Mouse (Mus musculus) MN1 (cell line): ENCODE data around the gene Vmn2r112.
"Not testable (repeated sequence)": the region's sequence is repeated elsewhere in the genome, so short reads cannot be mapped to it uniquely, and the experiment has no call there.

Experiments used
- DNase-seq: peaks from one replicate; pipeline ENCODE4 v3.0.0-alpha.2; 2016; ENCODE audit warnings: low spot score

Vmn2r112 gene

DNA sequence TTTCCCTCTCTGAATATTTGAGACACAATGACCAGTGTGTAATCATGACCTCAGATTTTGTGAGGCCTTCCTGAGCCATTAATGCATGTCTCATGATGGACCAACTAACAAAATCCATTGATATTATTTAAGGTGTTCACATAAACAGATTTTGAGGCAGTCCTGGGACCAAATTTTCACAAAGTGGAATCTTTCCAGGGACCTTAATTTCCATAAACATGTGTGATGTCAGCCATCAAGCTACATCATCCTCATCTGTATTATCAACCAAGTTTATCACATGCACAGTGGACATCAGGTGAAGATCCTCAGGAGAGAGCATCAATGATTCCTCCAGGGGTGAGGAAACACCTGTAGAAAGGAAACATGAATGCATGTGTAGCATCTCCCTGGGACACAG is at the start of gene Vmn2r112:
Vmn2r112 (plus strand) TSS at position 301 of the 400 bp plus-strand sequence.
- not testable (repeated sequence) for DNase-seq

DNA sequence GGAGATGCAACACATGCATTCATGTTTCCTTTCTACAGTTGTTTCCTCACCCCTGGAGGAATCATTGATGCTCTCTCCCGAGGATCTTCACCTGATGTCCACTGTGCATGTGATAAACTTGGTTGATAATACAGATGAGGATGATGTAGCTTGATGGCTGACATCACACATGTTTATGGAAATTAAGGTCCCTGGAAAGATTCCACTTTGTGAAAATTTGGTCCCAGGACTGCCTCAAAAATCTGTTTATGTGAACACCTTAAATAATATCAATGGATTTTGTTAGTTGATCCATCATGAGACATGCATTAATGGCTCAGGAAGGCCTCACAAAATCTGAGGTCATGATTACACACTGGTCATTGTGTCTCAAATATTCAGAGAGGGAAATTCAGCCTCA is 27.4 kb upstream of the Vmn2r112 start, which contains the start of gene Vmn2r111:
Vmn2r111 (minus strand) TSS at position 101 of the 400 bp plus-strand sequence.
- DNase-seq: not testable (repeated sequence)

DNA sequence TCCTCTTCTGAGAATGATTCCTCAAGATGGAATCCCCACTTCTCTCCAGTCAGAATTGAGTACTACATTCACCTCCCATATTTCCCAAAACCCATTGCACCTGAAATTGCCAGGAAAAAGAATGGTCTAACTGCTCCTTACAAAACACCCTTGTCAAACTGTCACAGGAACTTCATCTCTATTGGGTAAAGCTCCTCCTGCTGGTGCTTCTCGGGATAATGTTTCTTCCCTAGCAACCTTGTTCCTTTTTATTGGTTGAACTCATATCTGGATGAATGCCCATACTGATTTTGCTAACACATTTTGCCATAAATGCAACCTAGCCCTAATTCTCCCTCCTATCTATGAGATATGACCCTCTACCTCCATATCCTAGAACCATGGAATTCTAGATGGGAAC is 29.9 kb downstream of the Vmn2r112 start:
- DNase-seq: no peak
